Mouse (Mus musculus) heart, postnatal 36 days (tissue): ENCODE results near the gene Zbtb8b. TPM values are rescaled to one million over a fixed set of nuclear protein-coding genes. Genes with fewer than 3 reads are reported as not detected.
"Not testable (repeated sequence)": the region's sequence is repeated elsewhere in the genome, so short reads cannot be mapped to it uniquely, and the experiment has no call there.

Experiments used
- DNase-seq, 2 experiments: peaks; one replicate each; pipeline ENCODE4 v3.0.0; 2021 to 2022
- intact Hi-C: fragments of 180-260 bp; cut with DNase I; formaldehyde crosslinking; loops from one replicate; pipeline ENCODE4 v1.15.1; 2025
- total RNA-seq, 2 experiments: library from RNA; stranded (reverse); gene quantifications; 2 replicates each; pipeline ENCODE4 v1.2.3; 2021

Zbtb8b gene
- total RNA-seq: not detected

GRCm38 (mm10) chr4:129440340-129441063, at the start of gene Zbtb8b:
Zbtb8b (minus strand) TSS chr4:129440853.
- intact Hi-C loops: no loop called here
- DNase-seq: no peak

GRCm38 (mm10) chr4:129481090-129481489, 40.4 kb upstream of the Zbtb8b start:
- no peak for DNase-seq

DNA sequence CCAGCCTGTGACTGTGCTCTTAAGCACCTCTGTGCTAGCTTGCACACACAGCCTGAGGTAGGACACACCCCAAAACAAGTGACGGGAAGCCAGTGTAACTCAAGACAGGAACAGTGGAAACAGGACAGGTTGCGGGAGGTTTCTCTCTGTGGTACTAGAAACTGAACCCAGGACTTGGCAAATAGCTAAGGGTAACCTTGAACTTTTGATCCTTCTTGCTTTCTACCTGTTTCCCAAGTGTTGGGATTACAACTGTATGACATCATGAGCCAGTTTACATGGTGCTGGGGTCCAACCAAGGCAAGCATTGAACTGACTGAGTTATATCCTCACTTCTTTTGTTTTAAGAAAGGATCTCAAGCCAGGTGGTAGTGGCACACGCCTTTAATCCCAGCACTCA, 39.2 kb upstream of the Zbtb8b start:
- intact Hi-C loops: no loop called here
- no peak for DNase-seq

More at GRCm38 (mm10) chr4:129481090-129481489, 40.4 kb upstream of the Zbtb8b start:
- intact Hi-C loops: no loop called here

DNA sequence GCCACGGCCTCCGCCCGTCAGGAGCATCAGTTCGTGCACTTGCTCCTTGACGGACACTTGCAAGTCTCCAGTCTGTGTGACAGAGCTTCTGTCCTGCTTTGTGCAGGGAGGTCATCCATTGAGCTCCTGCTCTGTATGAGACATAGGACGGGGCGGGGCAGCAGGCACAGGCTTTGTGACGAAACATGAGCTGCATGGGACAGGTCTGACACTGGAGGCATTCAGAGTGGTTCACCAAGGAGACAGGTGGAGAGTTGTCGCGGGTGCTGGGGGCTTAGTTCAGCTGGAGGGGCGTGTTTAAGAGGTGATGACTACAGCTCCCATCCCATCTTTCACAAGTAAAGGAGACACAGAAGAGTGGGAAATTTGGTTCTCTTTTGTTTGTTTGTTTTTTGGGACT, 35.4 kb upstream of the Zbtb8b start:
- no peak for DNase-seq

GRCm38 (mm10) chr4:129464286-129464815, 23.7 kb upstream of the Zbtb8b start:
- intact Hi-C loops: loop anchor here (5.0 kb wide), 1 partner anchor 138 kb away; the partner anchor contains the start of genes Eif3i and Tmem234
- DNase-seq: no peak

More for the DNA sequence above, 35.4 kb upstream of the Zbtb8b start:
- intact Hi-C loops: no loop called here

DNA sequence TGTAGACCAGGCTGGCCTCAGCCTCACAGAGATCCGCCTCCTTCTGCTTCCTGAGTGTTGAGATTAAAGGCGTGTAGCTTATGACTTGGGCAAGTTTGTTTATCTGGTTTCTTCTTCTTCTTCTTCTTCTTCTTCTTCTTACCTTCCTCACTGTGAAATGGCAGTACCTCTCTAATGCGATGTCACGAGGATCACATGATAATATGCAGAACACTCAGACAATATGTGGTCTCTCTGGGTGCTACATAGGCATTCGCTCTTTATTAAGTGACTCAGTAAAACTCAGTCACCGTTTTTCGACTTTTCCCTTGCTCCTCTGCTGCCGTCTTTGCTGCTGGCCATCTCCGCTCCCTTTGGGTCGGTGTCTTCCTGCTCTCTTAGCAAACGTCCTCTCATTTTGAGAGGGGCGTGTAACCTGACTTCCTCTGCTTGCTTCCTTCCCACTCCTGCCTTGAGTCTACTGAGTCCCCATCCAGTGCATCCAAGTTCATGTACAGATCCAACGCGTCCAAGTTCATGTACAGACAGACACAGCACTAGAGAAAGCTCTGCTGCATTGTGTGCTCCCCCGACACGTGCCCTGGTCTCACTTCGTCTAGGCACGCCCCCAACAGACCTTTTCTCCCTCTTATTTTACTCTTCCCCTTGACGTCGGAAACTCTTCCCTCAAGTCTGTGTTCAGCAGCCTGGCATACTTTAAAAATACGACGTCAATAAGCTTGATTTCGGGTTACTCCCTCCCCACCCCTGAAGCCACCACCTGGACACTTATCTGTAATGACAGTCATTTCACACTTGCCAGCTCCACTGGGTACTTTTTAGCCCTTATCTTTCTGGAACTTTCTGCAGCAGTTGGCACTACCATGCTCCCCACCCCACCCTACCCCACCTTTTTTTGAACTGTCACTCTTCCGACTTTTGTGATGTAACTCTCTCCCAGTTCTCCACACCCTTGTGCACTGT, 22.7 kb upstream of the Zbtb8b start:
- DNase-seq: no peak
- intact Hi-C loops: loop anchor here (5.0 kb wide), 1 partner anchor 139 kb away; the partner anchor contains the start of genes Eif3i and Tmem234

DNA sequence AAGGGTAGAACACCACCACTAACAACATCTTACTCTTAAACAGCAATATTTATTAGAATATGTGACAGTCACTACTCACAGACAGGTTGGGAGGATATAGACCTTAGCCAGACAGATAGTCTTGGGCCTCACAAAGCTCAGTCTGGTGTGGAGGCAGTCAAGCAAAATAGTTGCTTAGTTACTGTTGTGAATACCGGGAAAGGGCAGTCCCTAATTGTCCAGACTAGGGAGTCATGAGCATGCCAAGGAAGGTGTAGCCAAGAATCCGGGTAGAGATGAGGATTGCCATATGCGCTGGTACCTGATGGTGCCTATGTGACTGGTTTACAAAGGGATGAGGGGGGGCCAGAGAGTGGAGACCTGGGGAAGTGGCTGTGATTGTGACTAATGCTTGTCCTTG, 21.5 kb upstream of the Zbtb8b start:
- DNase-seq: no peak
- intact Hi-C loops: loop anchor here (5.0 kb wide), 1 partner anchor 140 kb away; the partner anchor contains the start of genes Eif3i and Tmem234

GRCm38 (mm10) chr4:129461183-129461960, 20.7 kb upstream of the Zbtb8b start, which contains the start of gene Bsdc1:
Bsdc1 (plus strand) TSS chr4:129461581.
- peak; percentile 99 for DNase-seq
- intact Hi-C loops: loop anchor here (5.0 kb wide), 1 partner anchor 141 kb away; the partner anchor contains the start of genes Eif3i and Tmem234

GRCm38 (mm10) chr4:129460827-129461182, 20.2 kb upstream of the Zbtb8b start:
- no peak for DNase-seq
- intact Hi-C loops: loop anchor here (5.0 kb wide), 1 partner anchor 141 kb away; the partner anchor contains the start of genes Eif3i and Tmem234

GRCm38 (mm10) chr4:129459726-129460125, 19.1 kb upstream of the Zbtb8b start:
- no peak for DNase-seq
- intact Hi-C loops: loop anchor here (5.0 to 10.0 kb wide), 3 partner anchors 143 to 325 kb away; partner anchors contain the start of genes Eif3i, Fndc5 and Tmem234

DNA sequence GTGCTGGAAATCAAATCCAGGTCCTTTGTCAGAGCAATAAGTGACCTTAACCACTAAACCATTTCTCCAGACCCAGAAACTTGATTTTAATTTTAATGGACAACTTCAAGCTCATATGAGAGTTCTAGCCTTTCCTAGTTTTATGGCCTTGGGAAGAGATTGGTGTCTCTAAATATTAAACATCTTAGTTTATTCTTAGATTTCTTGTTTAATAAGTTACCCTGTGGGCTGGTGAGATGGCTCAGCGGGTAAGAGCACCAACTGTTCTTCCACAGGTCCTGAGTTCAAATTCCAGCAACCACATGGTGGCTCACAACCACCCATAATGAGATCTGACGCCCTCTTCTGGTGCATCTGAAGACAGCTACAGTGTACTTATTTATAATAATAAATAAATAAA, 16.7 kb upstream of the Zbtb8b start:
- intact Hi-C loops: loop anchor here (5.0 to 10.0 kb wide), 2 partner anchors 265 to 323 kb away; partner anchors contain the start of gene Fndc5
- not testable (repeated sequence) for DNase-seq

- no peak for DNase-seq
- intact Hi-C loops: loop anchor here (5.0 to 10.0 kb wide), 2 partner anchors 264 to 321 kb away; partner anchors contain the start of gene Fndc5
Measured at GRCm38 (mm10) chr4:129456126-129456525, 15.5 kb upstream of the Zbtb8b start.

- DNase-seq: peak; percentile 47 to 69
- intact Hi-C loops: loop anchor here (1.0 to 10.0 kb wide), 3 partner anchors 105 to 320 kb away; partner anchors contain the start of gene Fndc5
Measured at GRCm38 (mm10) chr4:129455265-129455664, 14.6 kb upstream of the Zbtb8b start.

- intact Hi-C loops: loop anchor here (5.0 to 10.0 kb wide), 2 partner anchors 244 to 317 kb away; partner anchors contain the start of gene Fndc5
- DNase-seq: no peak
Measured at GRCm38 (mm10) chr4:129451471-129452169, 11.0 kb upstream of the Zbtb8b start.

DNA sequence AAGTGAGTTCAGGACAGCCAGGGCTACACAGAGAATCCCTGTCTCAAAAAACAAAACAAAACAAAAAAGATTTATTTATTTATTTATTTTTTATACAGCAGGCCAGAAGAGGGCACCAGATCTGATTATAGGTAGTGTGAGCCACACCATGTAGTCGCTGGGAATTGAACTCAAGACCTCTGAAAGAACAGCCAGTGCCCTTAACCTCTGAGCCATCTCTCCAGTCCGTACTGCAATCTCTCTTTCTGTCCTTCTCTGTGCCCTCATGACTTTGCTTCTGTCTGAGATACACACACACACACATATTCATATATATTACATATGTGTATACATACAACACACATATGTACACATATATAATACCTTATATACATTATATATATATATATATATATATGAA, 10.2 kb upstream of the Zbtb8b start:
- DNase-seq: no peak
- intact Hi-C loops: loop anchor here (5.0 to 10.0 kb wide), 2 partner anchors 244 to 316 kb away; partner anchors contain the start of gene Fndc5

GRCm38 (mm10) chr4:129448713-129449112, 8.1 kb upstream of the Zbtb8b start:
- intact Hi-C loops: no loop called here
- DNase-seq: no peak

DNA sequence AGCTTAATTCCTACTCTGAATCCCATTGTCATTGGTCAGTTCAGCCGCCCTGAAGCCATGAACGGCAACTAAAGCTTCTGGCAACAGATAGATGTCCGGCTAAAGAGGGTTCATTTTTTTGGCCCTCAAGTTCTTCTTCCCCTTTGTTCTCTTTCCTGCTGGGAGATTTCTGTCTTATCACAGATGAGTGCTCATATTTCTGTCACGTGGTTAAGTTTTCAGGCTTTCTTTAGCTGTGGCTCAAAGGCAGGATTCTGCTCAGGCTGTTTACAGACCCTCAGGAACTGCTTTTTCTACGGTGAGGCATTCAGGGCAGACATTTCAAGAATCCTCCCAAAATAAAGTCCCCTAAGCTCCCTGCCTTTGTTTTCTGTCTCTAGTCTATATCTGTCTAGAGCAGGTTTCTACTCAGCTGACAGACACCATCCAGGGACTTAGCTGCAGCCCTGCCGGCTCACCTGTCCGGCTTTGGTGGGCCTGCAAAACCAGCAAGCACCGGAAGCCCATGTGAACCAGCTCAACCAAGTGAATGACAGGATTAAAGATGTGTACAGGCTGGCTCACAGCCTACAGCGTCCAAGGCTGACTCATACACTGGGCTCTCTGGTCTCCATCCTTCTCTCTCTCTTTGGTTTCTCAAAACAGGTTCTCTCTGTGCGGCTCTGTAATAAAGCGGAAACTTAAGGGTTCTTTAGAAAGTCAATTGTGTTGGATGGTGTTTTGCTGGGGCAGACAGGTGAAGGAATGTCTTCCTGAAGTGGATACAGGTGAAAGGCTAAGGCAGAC, 7.3 kb upstream of the Zbtb8b start:
- intact Hi-C loops: no loop called here
- DNase-seq: no peak

DNA sequence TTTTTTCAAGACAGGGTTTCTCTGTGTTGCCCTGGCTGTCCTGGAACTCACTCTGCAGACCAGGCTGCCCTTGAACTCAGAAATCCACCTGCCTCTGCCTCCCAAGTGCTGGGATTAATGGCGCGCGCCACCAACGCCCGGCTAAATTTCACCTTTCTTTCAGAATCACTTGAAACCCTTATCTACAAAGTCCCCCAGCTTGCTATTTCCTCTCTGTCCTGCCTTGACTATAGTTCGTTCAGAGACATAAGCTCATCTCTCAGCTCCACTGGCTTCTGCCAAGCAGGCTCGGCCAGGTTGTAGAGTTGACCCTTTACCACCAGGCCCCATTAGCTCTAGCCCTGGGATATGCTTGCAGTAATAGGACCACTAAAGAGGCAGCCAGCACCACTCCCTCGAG, 6.7 kb upstream of the Zbtb8b start:
- intact Hi-C loops: no loop called here
- no peak for DNase-seq
